Mouse (Mus musculus) heart, embryonic 16.5 days (tissue): ENCODE results near the gene Gm3005. TPM values are rescaled to one million over a fixed set of nuclear protein-coding genes. Genes with fewer than 3 reads are reported as not detected.
"Not testable (repeated sequence)": the region's sequence is repeated elsewhere in the genome, so short reads cannot be mapped to it uniquely, and the experiment has no call there.

Source experiments
- ATAC-seq: fragments of 200-750 bp; cut with Nextera tagmentation; replicated peaks from 2 replicates; pipeline ENCODE4 v1.8.0; 2017; ENCODE audit warnings: moderate number of reproducible peaks; ENCODE audit not compliant: insufficient read depth, low FRiP score; ENCODE audit errors: extremely low read depth
- H3K27ac ChIP-seq: fragments of 300-500 bp; sonication (generic); 2 replicates; pipeline ENCODE4 v1.5.1; 2014; ENCODE audit warnings: mild to moderate bottlenecking, low read length, control low read depth, moderate library complexity
- H3K27me3 ChIP-seq: fragments of 300-500 bp; sonication (generic); 2 replicates; pipeline ENCODE4 v1.6.1; 2014; ENCODE audit warnings: low read length, mixed read lengths; ENCODE audit not compliant: control insufficient read depth, insufficient read depth
- H3K36me3 ChIP-seq: fragments of 300-500 bp; sonication (generic); 2 replicates; pipeline ENCODE4 v1.6.1; 2014; ENCODE audit not compliant: control insufficient read depth, insufficient read depth
- H3K4me1 ChIP-seq: fragments of 300-500 bp; sonication (generic); 2 replicates; pipeline ENCODE4 v1.6.1; 2014; ENCODE audit warnings: low read length, mixed read lengths; ENCODE audit not compliant: control insufficient read depth, insufficient read depth
- H3K4me2 ChIP-seq: fragments of 300-500 bp; sonication (generic); 2 replicates; pipeline ENCODE4 v1.6.1; 2014; ENCODE audit warnings: low read depth, mild to moderate bottlenecking, control low read depth, low read length
- H3K4me3 ChIP-seq: fragments of 300-500 bp; sonication (generic); 2 replicates; pipeline ENCODE4 v1.5.1; 2014; ENCODE audit warnings: mild to moderate bottlenecking, control low read depth, low read length
- H3K9ac ChIP-seq: fragments of 300-500 bp; sonication (generic); 2 replicates; pipeline ENCODE4 v1.6.1; 2014; ENCODE audit warnings: low read length, control low read depth
- H3K9me3 ChIP-seq: fragments of 300-500 bp; sonication (generic); replicated peaks from 2 replicates; pipeline ENCODE4 v1.6.1; 2016; ENCODE audit warnings: low read length; ENCODE audit not compliant: control insufficient read depth
- WGBS: fragments of 180-500 bp; shearing (Covaris S2); extraction: QIAGEN DNeasy Blood & Tissue Kit; methylation state at CpG from one replicate; pipeline ENCODE4 v1.1.7; 2014; 5-methylcytosine and 5-hydroxymethylcytosine counted together
- polyA plus RNA-seq: library from polyadenylated mRNA; unstranded; fragments of >200 nt; fragmentation: Nextera tagmentation; extraction: Ambion mirVana; gene quantifications from 2 replicates; pipeline ENCODE4 v1.2.1, GENCODE M21; 2015

Gm3005 gene
- 11.5 and 14.3 TPM in 2 replicates for polyA plus RNA-seq

- not testable (repeated sequence) for H3K4me1 ChIP-seq, H3K27ac ChIP-seq, H3K9ac ChIP-seq, H3K4me2 ChIP-seq, ATAC-seq, H3K36me3 ChIP-seq, H3K4me3 ChIP-seq, H3K27me3 ChIP-seq, H3K9me3 ChIP-seq
- no CpG with 5 or more reads among the region's 2 CpGs for WGBS
Measured at GRCm38 (mm10) chr14:3427803-3428202, at the start of gene Gm3005. Gene Gm3005, plus strand, starts transcription at chr14:3428103.

- not testable (repeated sequence) for H3K27ac ChIP-seq, H3K4me3 ChIP-seq, ATAC-seq, H3K9me3 ChIP-seq, H3K36me3 ChIP-seq, H3K4me2 ChIP-seq, H3K27me3 ChIP-seq, H3K4me1 ChIP-seq, H3K9ac ChIP-seq
- WGBS, result no CpG with 5 or more reads among the region's 2 CpGs
Measured at GRCm38 (mm10) chr14:3394793-3395192, 33.1 kb upstream of the Gm3005 start, which contains the start of gene Gm10413. Gene Gm10413, plus strand, starts transcription at chr14:3395093.

GRCm38 (mm10) chr14:3412314-3412713 is 15.6 kb upstream of the Gm3005 start, which contains the start of gene Gm10409:
Gene Gm10409, plus strand, starts transcription at chr14:3412614.
- H3K4me2 ChIP-seq, H3K27ac ChIP-seq, ATAC-seq, H3K36me3 ChIP-seq, H3K27me3 ChIP-seq, H3K9ac ChIP-seq, H3K9me3 ChIP-seq, H3K4me3 ChIP-seq, H3K4me1 ChIP-seq: not testable (repeated sequence)
- WGBS, result no CpG with 5 or more reads among the region's 32 CpGs

- H3K4me3 ChIP-seq, H3K27ac ChIP-seq, H3K4me1 ChIP-seq, H3K27me3 ChIP-seq, H3K4me2 ChIP-seq, H3K9me3 ChIP-seq, ATAC-seq, H3K36me3 ChIP-seq, H3K9ac ChIP-seq: not testable (repeated sequence)
- no CpG with 5 or more reads among the region's 3 CpGs for WGBS
Measured at GRCm38 (mm10) chr14:3449079-3449478, 21.2 kb downstream of the Gm3005 start, which contains the start of gene Gm10408. Gene Gm10408, plus strand, starts transcription at chr14:3449379.

- not testable (repeated sequence) for H3K27me3 ChIP-seq, H3K9me3 ChIP-seq, H3K9ac ChIP-seq, H3K4me3 ChIP-seq, H3K4me2 ChIP-seq, ATAC-seq, H3K36me3 ChIP-seq, H3K4me1 ChIP-seq, H3K27ac ChIP-seq
- no CpG with 5 or more reads among the region's 2 CpGs for WGBS
Measured at GRCm38 (mm10) chr14:3634212-3634611, 206.3 kb downstream of the Gm3005 start, which contains the start of gene Gm3012. Gene Gm3012, plus strand, starts transcription at chr14:3634512.

Other genes starting within 250 kb of the Gm3005 start
- gene Gm5795, start 239.8 kb upstream of the Gm3005 start, polyA plus RNA-seq, result not detected in 2 replicates
- gene D830030K20Rik, start 219.6 kb upstream of the Gm3005 start, polyA plus RNA-seq, result 20.7 and 30.4 TPM in 2 replicates
- gene Gm2956, start 95.5 kb upstream of the Gm3005 start, polyA plus RNA-seq, result not detected in 2 replicates
- gene Gm10413, start 33.0 kb upstream of the Gm3005 start, polyA plus RNA-seq, result not detected in 2 replicates
- gene Gm10409, start 15.5 kb upstream of the Gm3005 start, polyA plus RNA-seq, result 5.3 and 7.1 TPM in 2 replicates
- not detected in 2 replicates for gene Gm10408, start 21.3 kb downstream of the Gm3005 start, polyA plus RNA-seq
- gene Gm3012, start 206.4 kb downstream of the Gm3005 start, polyA plus RNA-seq, result not detected in 2 replicates
- gene Gm3020, start 223.9 kb downstream of the Gm3005 start, polyA plus RNA-seq, result 5.3 and 7.1 TPM in 2 replicates